Mouse (Mus musculus) right cerebral cortex, postnatal 4 days (tissue): ENCODE measurements around the gene Tmem163.
A peak's percentile ranks its signal among the peaks of the same experiment; 100 is the strongest.

Experiments used
- DNase-seq: peaks from one replicate; pipeline ENCODE4 v3.0.0-alpha.2; 2022

Tmem163 gene

GRCm38 (mm10) chr1:127679498-127680133 is at the start of gene Tmem163:
TSS of gene Tmem163 (minus strand) at chr1:127679548.
- DNase-seq = peak; percentile 33

- DNase-seq = no peak
Measured at GRCm38 (mm10) chr1:127729096-127729495, 49.7 kb upstream of the Tmem163 start, which contains the start of gene Acmsd. TSS of gene Acmsd (plus strand) at chr1:127729413.

- no peak for DNase-seq
Measured at GRCm38 (mm10) chr1:127723596-127723995, 44.2 kb upstream of the Tmem163 start.

- DNase-seq = no peak
Measured at GRCm38 (mm10) chr1:127718290-127718689, 38.9 kb upstream of the Tmem163 start.

- no peak for DNase-seq
Measured at GRCm38 (mm10) chr1:127716441-127716840, 37.1 kb upstream of the Tmem163 start.

GRCm38 (mm10) chr1:127706269-127706668 is 26.9 kb upstream of the Tmem163 start:
- DNase-seq = no peak

- no peak for DNase-seq
Measured at GRCm38 (mm10) chr1:127702187-127702586, 22.8 kb upstream of the Tmem163 start.

- no peak for DNase-seq
Measured at GRCm38 (mm10) chr1:127696533-127696932, 17.2 kb upstream of the Tmem163 start.

GRCm38 (mm10) chr1:127677661-127678580 is 1.4 kb downstream of the Tmem163 start:
- peak; percentile 26 for DNase-seq

- DNase-seq = peak; percentile 28
Measured at GRCm38 (mm10) chr1:127677131-127677631, 2.2 kb downstream of the Tmem163 start.

- no peak for DNase-seq
Measured at GRCm38 (mm10) chr1:127676516-127677099, 2.7 kb downstream of the Tmem163 start.

GRCm38 (mm10) chr1:127676116-127676515 is 3.2 kb downstream of the Tmem163 start:
- peak; percentile 60 for DNase-seq

- no peak for DNase-seq
Measured at GRCm38 (mm10) chr1:127675253-127675652, 4.1 kb downstream of the Tmem163 start.

GRCm38 (mm10) chr1:127673221-127674050 is 5.9 kb downstream of the Tmem163 start:
- DNase-seq = no peak

GRCm38 (mm10) chr1:127668161-127668560 is 11.2 kb downstream of the Tmem163 start:
- DNase-seq = no peak

GRCm38 (mm10) chr1:127667110-127667860 is 12.1 kb downstream of the Tmem163 start:
- DNase-seq = no peak

GRCm38 (mm10) chr1:127666221-127666620 is 13.1 kb downstream of the Tmem163 start:
- no peak for DNase-seq

GRCm38 (mm10) chr1:127662385-127663068 is 16.8 kb downstream of the Tmem163 start:
- DNase-seq = no peak

GRCm38 (mm10) chr1:127661118-127662012 is 18.0 kb downstream of the Tmem163 start:
- no peak for DNase-seq

- DNase-seq = no peak
Measured at GRCm38 (mm10) chr1:127651564-127651963, 27.8 kb downstream of the Tmem163 start.
